Mouse (Mus musculus) hindbrain, embryonic 15.5 days (tissue): ENCODE results near the gene Aqp5. TPM values are rescaled to one million over a fixed set of nuclear protein-coding genes. Genes with fewer than 3 reads are reported as not detected.

Source experiments
- ATAC-seq: fragments of 200-750 bp; cut with Nextera tagmentation; 2 replicates; pipeline ENCODE4 v1.8.0; 2017; ENCODE audit warnings: low read depth, moderate number of reproducible peaks, moderate TSS enrichment; ENCODE audit not compliant: low FRiP score
- H3K27ac ChIP-seq: fragments of 300-500 bp; sonication (generic); replicated peaks from 2 replicates; pipeline ENCODE4 v1.5.1; 2015; ENCODE audit warnings: mild to moderate bottlenecking, inconsistent platforms
- H3K27me3 ChIP-seq: fragments of 300-500 bp; sonication (generic); 2 replicates; pipeline ENCODE4 v1.6.1; 2015; ENCODE audit warnings: control low read depth, inconsistent platforms
- H3K36me3 ChIP-seq: fragments of 300-500 bp; sonication (generic); 2 replicates; pipeline ENCODE4 v1.6.1; 2015; ENCODE audit warnings: control low read depth, inconsistent platforms
- H3K4me1 ChIP-seq: fragments of 300-500 bp; sonication (generic); replicated peaks from 2 replicates; pipeline ENCODE4 v1.6.1; 2015; ENCODE audit warnings: control low read depth, inconsistent platforms
- H3K4me2 ChIP-seq: fragments of 300-500 bp; sonication (generic); 2 replicates; pipeline ENCODE4 v1.6.1; 2015; ENCODE audit warnings: moderate library complexity, mild to moderate bottlenecking, inconsistent platforms
- H3K4me3 ChIP-seq: fragments of 300-500 bp; sonication (generic); 2 replicates; pipeline ENCODE4 v1.5.1; 2015; ENCODE audit warnings: mild to moderate bottlenecking, inconsistent platforms
- H3K9ac ChIP-seq: fragments of 300-500 bp; sonication (generic); 2 replicates; pipeline ENCODE4 v1.6.1; 2015; ENCODE audit warnings: inconsistent platforms
- H3K9me3 ChIP-seq: fragments of 300-500 bp; sonication (generic); 2 replicates; pipeline ENCODE4 v1.6.1; 2016; ENCODE audit warnings: control low read depth, inconsistent platforms
- WGBS: fragments of 180-500 bp; shearing (Covaris S2); methylation state at CpG from one replicate; pipeline ENCODE4 v1.1.7; 2015; 5-methylcytosine and 5-hydroxymethylcytosine counted together
- polyA plus RNA-seq: library from polyadenylated mRNA; unstranded; fragments of >200 nt; fragmentation: Nextera tagmentation; extraction: Ambion mirVana; gene quantifications from 2 replicates; pipeline ENCODE4 v1.2.1, GENCODE M21; 2015

Aqp5 gene
- polyA plus RNA-seq, 1 experiment from 2014 or later, result 2.4 TPM

GRCm38 (mm10) chr15:99614273-99614672 is 23.7 kb downstream of the Aqp5 start:
- Histone ChIP-seq H3K9me3 (no peaks in the 10 kb centered on the region), H3K27me3 (no peaks in the 10 kb centered on the region), H3K27ac (no peak overlapping the region), H3K4me2 (no peak overlapping the region), H3K36me3 (no peaks in the 10 kb centered on the region), H3K9ac (no peak overlapping the region), H3K4me1 (peaks cover 29% of the 10 kb centered on the region), H3K4me3 (no peak overlapping the region)
- no peak for ATAC-seq
- 79% methylated on average over 13 of the region's 13 CpGs for WGBS

DNA sequence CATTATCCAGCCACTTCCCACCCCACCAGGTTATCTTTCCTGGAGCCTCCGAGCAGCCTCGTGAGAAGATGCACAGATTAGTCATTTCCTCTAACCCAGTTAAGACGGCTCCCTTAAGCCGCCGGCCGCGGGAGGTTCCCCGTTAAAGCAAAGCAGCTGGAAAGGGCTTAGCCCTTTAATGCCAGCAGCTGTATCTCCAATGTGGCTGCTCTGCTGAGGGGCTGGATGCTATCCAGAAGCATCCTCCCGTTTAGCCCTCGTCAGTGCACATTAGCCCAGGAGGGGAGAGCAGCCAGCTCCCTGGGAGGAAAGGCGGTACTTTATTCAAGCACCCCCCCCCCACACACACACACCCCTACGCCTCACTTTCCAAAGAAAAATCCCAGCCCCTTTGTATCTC is 24.2 kb downstream of the Aqp5 start:
- Histone ChIP-seq H3K27me3 (no peaks in the 10 kb centered on the region), H3K4me2 (peak overlapping the region; percentile 18; the same call in 1 of the 2 replicates), H3K4me1 (peaks cover 28% of the 10 kb centered on the region), H3K9ac (no peak overlapping the region), H3K36me3 (no peaks in the 10 kb centered on the region), H3K4me3 (no peak overlapping the region), H3K27ac (no peak overlapping the region; the same call in 1 of the 2 replicates), H3K9me3 (no peaks in the 10 kb centered on the region)
- ATAC-seq, result 0 out of 2 replicates have a peak, but pooled peaks have one; percentile 45
- 8% methylated on average over 12 of the region's 12 CpGs for WGBS

GRCm38 (mm10) chr15:99615246-99615645 is 24.7 kb downstream of the Aqp5 start:
- WGBS, result 53% methylated on average over 9 of the region's 9 CpGs
- H3K27ac ChIP-seq, result no peak overlapping the region
- no peaks in the 10 kb centered on the region for H3K27me3 ChIP-seq
- no peak overlapping the region for H3K4me2 ChIP-seq
- ATAC-seq, result no peak
- H3K36me3 ChIP-seq, result no peaks in the 10 kb centered on the region
- no peak overlapping the region for H3K9ac ChIP-seq
- H3K4me1 ChIP-seq, result peaks cover 28% of the 10 kb centered on the region
- H3K9me3 ChIP-seq, result no peaks in the 10 kb centered on the region
- no peak overlapping the region for H3K4me3 ChIP-seq

GRCm38 (mm10) chr15:99618595-99618994 is 28.0 kb downstream of the Aqp5 start:
- peaks cover 3% of the 10 kb centered on the region for H3K36me3 ChIP-seq
- no peaks in the 10 kb centered on the region for H3K9me3 ChIP-seq
- no peak overlapping the region for H3K27ac ChIP-seq
- H3K4me2 ChIP-seq, result no peak overlapping the region
- H3K9ac ChIP-seq, result no peak overlapping the region
- no peaks in the 10 kb centered on the region for H3K27me3 ChIP-seq
- WGBS, result 85% methylated on average over 3 of the region's 3 CpGs
- no peak overlapping the region for H3K4me3 ChIP-seq
- no peak for ATAC-seq
- H3K4me1 ChIP-seq, result peaks cover 19% of the 10 kb centered on the region

- Histone ChIP-seq H3K9me3 (no peaks in the 10 kb centered on the region), H3K4me2 (no peak overlapping the region), H3K9ac (no peak overlapping the region), H3K4me3 (no peak overlapping the region), H3K27ac (0 out of 2 replicates have a peak overlapping the region, but pooled peaks have one; percentile 32), H3K4me1 (peaks cover 8% of the 10 kb centered on the region), H3K36me3 (peaks cover 8% of the 10 kb centered on the region), H3K27me3 (no peaks in the 10 kb centered on the region)
- ATAC-seq, result no peak
- 51% methylated on average over 4 of the region's 4 CpGs for WGBS
These were observed 29.2 kb downstream of the Aqp5 start for GRCm38 (mm10) chr15:99619821-99620220.

DNA sequence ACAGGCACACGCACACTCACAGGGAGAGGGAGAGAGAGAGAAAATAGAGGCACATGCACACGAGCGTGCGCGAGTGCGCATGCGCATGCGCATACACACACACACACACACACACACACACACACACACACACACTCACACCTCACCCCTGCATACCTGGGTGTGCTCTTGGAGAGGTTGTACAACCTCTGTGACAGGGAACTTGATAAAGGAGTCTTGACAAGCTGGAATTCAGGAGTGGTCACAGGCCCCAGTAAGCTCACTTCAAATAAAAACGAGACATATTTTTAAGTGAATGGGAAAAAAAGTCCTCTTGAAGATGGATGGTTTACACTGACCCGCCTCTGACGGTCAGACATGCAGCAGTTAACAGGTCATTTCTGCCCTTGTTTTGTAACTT is 31.5 kb downstream of the Aqp5 start:
- ATAC-seq, result no peak
- no peaks in the 10 kb centered on the region for H3K9me3 ChIP-seq
- no peak overlapping the region for H3K27ac ChIP-seq
- H3K27me3 ChIP-seq, result no peaks in the 10 kb centered on the region
- no peak overlapping the region for H3K4me3 ChIP-seq
- H3K4me1 ChIP-seq, result no peaks in the 10 kb centered on the region; the same call in 1 of the 2 replicates
- no peak overlapping the region for H3K9ac ChIP-seq
- H3K36me3 ChIP-seq, result peaks cover 23% of the 10 kb centered on the region
- 94% methylated on average over 11 of the region's 11 CpGs for WGBS
- no peak overlapping the region for H3K4me2 ChIP-seq

DNA sequence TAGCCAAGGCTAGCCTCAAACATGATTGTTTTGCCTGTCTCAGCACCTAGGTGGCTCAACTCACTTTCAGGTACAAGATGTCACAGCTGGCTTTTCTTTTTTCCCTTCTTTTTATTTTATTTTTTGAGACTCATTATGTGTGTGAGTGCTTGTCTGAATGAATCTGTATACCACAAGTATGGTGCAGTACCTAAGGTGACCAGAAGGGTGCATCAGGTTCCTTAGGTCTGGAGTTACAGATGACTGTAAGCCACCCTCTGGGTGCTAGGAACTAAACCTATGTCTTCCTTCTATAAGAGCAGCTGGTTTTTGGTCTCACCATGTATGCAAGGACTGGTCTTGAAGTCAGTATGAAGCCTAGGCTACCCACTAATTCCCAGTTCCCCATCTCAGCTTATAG is 41.0 kb downstream of the Aqp5 start:
- no peak for ATAC-seq
- no peak overlapping the region for H3K9ac ChIP-seq
- no peaks in the 10 kb centered on the region for H3K9me3 ChIP-seq
- no peaks in the 10 kb centered on the region for H3K27me3 ChIP-seq
- no peak overlapping the region for H3K4me3 ChIP-seq
- H3K36me3 ChIP-seq, result peaks cover 15% of the 10 kb centered on the region
- H3K4me2 ChIP-seq, result no peak overlapping the region
- peaks cover 6% of the 10 kb centered on the region for H3K4me1 ChIP-seq
- no peak overlapping the region for H3K27ac ChIP-seq

- Histone ChIP-seq H3K4me3 (no peak overlapping the region), H3K9ac (no peak overlapping the region), H3K9me3 (no peaks in the 10 kb centered on the region), H3K4me1 (peaks cover 23% of the 10 kb centered on the region), H3K27ac (no peak overlapping the region), H3K27me3 (no peaks in the 10 kb centered on the region), H3K4me2 (no peak overlapping the region), H3K36me3 (peaks cover 12% of the 10 kb centered on the region)
- ATAC-seq, result no peak
- WGBS, result 94% methylated on average over 7 of the region's 7 CpGs
These were observed 44.1 kb downstream of the Aqp5 start for GRCm38 (mm10) chr15:99634702-99635101.

GRCm38 (mm10) chr15:99637405-99638123 is 47.0 kb downstream of the Aqp5 start:
- H3K27ac ChIP-seq, result peak overlapping the region; percentile 80
- peak; percentile 69; the same call in 1 of the 2 replicates for ATAC-seq
- WGBS, result 28% methylated on average over 12 of the region's 12 CpGs
- peaks cover 2% of the 10 kb centered on the region; the same call in 1 of the 2 replicates for H3K36me3 ChIP-seq
- no peaks in the 10 kb centered on the region for H3K27me3 ChIP-seq
- no peak overlapping the region for H3K4me3 ChIP-seq
- H3K4me2 ChIP-seq, result peak overlapping the region; percentile 40
- no peak overlapping the region for H3K9ac ChIP-seq
- no peaks in the 10 kb centered on the region for H3K9me3 ChIP-seq
- H3K4me1 ChIP-seq, result peaks cover 25% of the 10 kb centered on the region

- WGBS, result 58% methylated on average over 5 of the region's 5 CpGs
- no peak; the same call in 1 of the 2 replicates for ATAC-seq
- Histone ChIP-seq H3K27me3 (no peaks in the 10 kb centered on the region), H3K9me3 (no peaks in the 10 kb centered on the region), H3K4me2 (no peak overlapping the region), H3K27ac (peak overlapping the region; percentile 80), H3K9ac (no peak overlapping the region), H3K4me3 (no peak overlapping the region), H3K4me1 (peaks cover 29% of the 10 kb centered on the region), H3K36me3 (0 out of 2 replicates have a peak, but pooled peaks cover 2% of the 10 kb centered on the region)
These were observed 47.5 kb downstream of the Aqp5 start for GRCm38 (mm10) chr15:99638124-99638485.

GRCm38 (mm10) chr15:99642622-99643021 is 52.0 kb downstream of the Aqp5 start:
- H3K9me3 ChIP-seq, result no peaks in the 10 kb centered on the region
- H3K9ac ChIP-seq, result no peak overlapping the region
- H3K4me3 ChIP-seq, result no peak overlapping the region
- 0 out of 2 replicates have a peak overlapping the region, but pooled peaks have one; percentile 7 for H3K4me2 ChIP-seq
- no peaks in the 10 kb centered on the region for H3K27me3 ChIP-seq
- no peak for ATAC-seq
- peaks cover 36% of the 10 kb centered on the region for H3K4me1 ChIP-seq
- WGBS, result 47% methylated on average over 6 of the region's 6 CpGs
- peak overlapping the region; percentile 42 for H3K27ac ChIP-seq
- H3K36me3 ChIP-seq, result 0 out of 2 replicates have a peak, but pooled peaks cover 2% of the 10 kb centered on the region

GRCm38 (mm10) chr15:99643832-99644231 is 53.2 kb downstream of the Aqp5 start:
- Histone ChIP-seq H3K4me1 (peaks cover 41% of the 10 kb centered on the region), H3K9ac (no peak overlapping the region), H3K4me2 (no peak overlapping the region), H3K9me3 (no peaks in the 10 kb centered on the region), H3K36me3 (0 out of 2 replicates have a peak, but pooled peaks cover 2% of the 10 kb centered on the region), H3K4me3 (no peak overlapping the region), H3K27ac (peak overlapping the region; percentile 21; the same call in 1 of the 2 replicates), H3K27me3 (no peaks in the 10 kb centered on the region)
- 72% methylated on average over 10 of the region's 10 CpGs for WGBS
- ATAC-seq, result no peak
